Mouse (Mus musculus): Measurements from ENCODE around the gene Rer1.

- TF ChIP-seq CTCF (IDR thresholded peaks at IDR 0.05; ENCODE audit: control insufficient read depth, insufficient read depth, insufficient replicate concordance, low read depth, low read length) (no peak), POLR2A (IDR thresholded peaks at IDR 0.05; ENCODE audit: control insufficient read depth, low read depth, low read length) (no peak)
These were observed 21.7 kb downstream of the Rer1 start for GRCm38 (mm10) chr4:155064474-155064873.

Data from testis, adult 2 months (tissue).